9 mouse cellular contexts compared by ENCODE assay signal in genomic region chr9:110466179-110466578, GRCm38 (mm10). TPM values are rescaled to one million over a fixed set of nuclear protein-coding genes. Genes with fewer than 3 reads are reported as not detected.
DNase-seq lines count a peak whose midpoint lies in the region; ATAC-seq and TF ChIP-seq lines count a peak whose summit lies in the region.
"Had no signal": no experiment of that assay in that cellular context is flagged by ENCODE, and none has a peak within 500 bp of the region (broad histone marks: within the 10 kb centered on the region; RNA-seq: fewer than 3 reads in every experiment).

No protein-coding gene starts in this region.

- no peaks in the 10 kb centered on the region for H3K36me3 ChIP-seq in liver, postnatal 0 days (replicated peaks; ENCODE audit: insufficient read depth, low read length)
- H3K36me3 ChIP-seq in liver, embryonic 12.5 days, result no peaks in the 10 kb centered on the region

- no peak overlapping the region for H3K9ac ChIP-seq in liver, postnatal 0 days (replicated peaks)
- H3K9ac ChIP-seq in liver, embryonic 12.5 days, result no peak overlapping the region

- no peaks in the 10 kb centered on the region for H3K4me1 ChIP-seq in cerebellum, adult 2 months (ENCODE audit: control insufficient read depth, insufficient read depth, low read length)
- H3K4me1 ChIP-seq in liver, postnatal 0 days (ENCODE audit: insufficient read depth), result peaks cover 4% of the 10 kb centered on the region; the same call in 1 of the 2 replicates
- H3K4me1 ChIP-seq in liver, embryonic 12.5 days, result peaks cover 27% of the 10 kb centered on the region

- TF ChIP-seq POLR2A in cerebellum, adult 2 months (IDR thresholded peaks at IDR 0.05; ENCODE audit: borderline replicate concordance, insufficient read depth, low read length), result no peak

- TF ChIP-seq EP300 in liver, postnatal 0 days (IDR thresholded peaks at IDR 0.05; ENCODE audit: low read depth), result no peak

- H3K27ac ChIP-seq in cerebellum, adult 2 months (ENCODE audit: insufficient read depth, low read length), result no peak overlapping the region
- H3K27ac ChIP-seq in liver, postnatal 0 days (ENCODE audit: low read depth), result no peak overlapping the region
- no peak overlapping the region for H3K27ac ChIP-seq in liver, embryonic 12.5 days

- DNase-seq in cerebellum, adult 2 months, result no peak
- DNase-seq in cerebellum, adult 8-10 months, result no peak
- DNase-seq in liver, postnatal 0 days, result peak; percentile 54
- peak; percentile 42 for DNase-seq in lung, postnatal 10 days
- DNase-seq in thymus, postnatal 14 days, result peak; percentile 61
- DNase-seq in gastrocnemius, postnatal 25 days, result no peak
- no peak for DNase-seq in ovary, postnatal 36 days (ENCODE audit: low spot score)

- WGBS in cerebellum, adult 2 months, result 84% methylated on average over 3 of the region's 3 CpGs
- 83% methylated on average over 3 of the region's 3 CpGs for WGBS in liver, postnatal 0 days (ENCODE audit: insufficient replicate concordance)
- 70% methylated on average over 3 of the region's 3 CpGs for WGBS in liver, embryonic 12.5 days (ENCODE audit: insufficient replicate concordance)

- no peak for ATAC-seq in liver, postnatal 0 days
- no peak for ATAC-seq in liver, embryonic 12.5 days

- no peaks in the 10 kb centered on the region for H3K27me3 ChIP-seq in cerebellum, adult 2 months (ENCODE audit: control insufficient read depth, insufficient read depth, low read length)
- no peaks in the 10 kb centered on the region for H3K27me3 ChIP-seq in liver, postnatal 0 days (ENCODE audit: insufficient read depth, low read length)
- no peaks in the 10 kb centered on the region for H3K27me3 ChIP-seq in liver, embryonic 12.5 days (replicated peaks)

- no peaks in the 10 kb centered on the region for H3K9me3 ChIP-seq in liver, postnatal 0 days (ENCODE audit: low read length)
- no peaks in the 10 kb centered on the region for H3K9me3 ChIP-seq in liver, embryonic 12.5 days (replicated peaks)

- no peak overlapping the region for H3K4me2 ChIP-seq in liver, postnatal 0 days (ENCODE audit: low read depth, low read length)
- H3K4me2 ChIP-seq in liver, embryonic 12.5 days, result no peak overlapping the region
- H3K4me2 ChIP-seq: heart, embryonic 11.5 days had no signal

- TF ChIP-seq CTCF in cerebellum, adult 2 months (IDR thresholded peaks at IDR 0.05; ENCODE audit: borderline replicate concordance, insufficient read depth, low read depth, low read length), result peak; percentile 12; the same call in 1 of the 2 replicates
- TF ChIP-seq CTCF in liver, postnatal 0 days (IDR thresholded peaks at IDR 0.05; ENCODE audit: low read depth), result peak; percentile 65

- H3K4me3 ChIP-seq in cerebellum, adult 2 months (replicated peaks; ENCODE audit: insufficient read depth, low read depth, low read length), result no peak overlapping the region
- H3K4me3 ChIP-seq in liver, postnatal 0 days (ENCODE audit: low read depth, low read length), result no peak overlapping the region
- H3K4me3 ChIP-seq in liver, embryonic 12.5 days, result no peak overlapping the region

RNA-seq across cellular contexts. Expression of gene Klhl18, which starts 10.3 kb away (rescaled TPM):
- 25.9 and 26.9 TPM in 2 replicates for polyA plus RNA-seq in cerebellum, adult 2 months (2012; rRNA removed)
- polyA plus RNA-seq in liver, postnatal 0 days (2015; fragmentation: Nextera tagmentation; extraction: Ambion mirVana), result 1.4 and 1.5 TPM in 2 replicates
- polyA plus RNA-seq in liver, embryonic 12.5 days (2016; fragmentation: Nextera tagmentation; extraction: Ambion mirVana), result 3.6 and 3.8 TPM in 2 replicates
- 1 to 10 TPM; 7.5 to 9.4 TPM for total RNA-seq in gastrocnemius, postnatal 25 days (2021)

RNA-seq across cellular contexts. Expression of gene Kif9, which starts 10.6 kb away (rescaled TPM):
- 2.2 and 2.3 TPM in 2 replicates for polyA plus RNA-seq in cerebellum, adult 2 months (2012; rRNA removed)
- polyA plus RNA-seq in liver, postnatal 0 days (2015; fragmentation: Nextera tagmentation; extraction: Ambion mirVana), result 0.09 and 0.53 TPM in 2 replicates
- 0.26 and 0.39 TPM in 2 replicates for polyA plus RNA-seq in liver, embryonic 12.5 days (2016; fragmentation: Nextera tagmentation; extraction: Ambion mirVana)
- total RNA-seq in gastrocnemius, postnatal 25 days (2021), result under 1 TPM in 1 of 2 experiments, not detected in 1; 0.26 TPM

RNA-seq across cellular contexts. Expression of gene Ngp, which starts 46.6 kb away (rescaled TPM):
- polyA plus RNA-seq in cerebellum, adult 2 months (2012; rRNA removed), result 0.90 and 2.5 TPM in 2 replicates
- 1,016 and 1,021 TPM in 2 replicates for polyA plus RNA-seq in liver, postnatal 0 days (2015; fragmentation: Nextera tagmentation; extraction: Ambion mirVana)
- polyA plus RNA-seq in liver, embryonic 12.5 days (2016; fragmentation: Nextera tagmentation; extraction: Ambion mirVana), result 38.3 and 43.4 TPM in 2 replicates
- not detected for total RNA-seq in gastrocnemius, postnatal 25 days (2021)

RNA-seq across cellular contexts. Expression of gene Ptpn23, which starts 58.2 kb away (rescaled TPM):
- 50.0 and 50.4 TPM in 2 replicates for polyA plus RNA-seq in cerebellum, adult 2 months (2012; rRNA removed)
- 3.0 and 3.3 TPM in 2 replicates for polyA plus RNA-seq in liver, postnatal 0 days (2015; fragmentation: Nextera tagmentation; extraction: Ambion mirVana)
- 5.9 and 7.4 TPM in 2 replicates for polyA plus RNA-seq in liver, embryonic 12.5 days (2016; fragmentation: Nextera tagmentation; extraction: Ambion mirVana)
- 1 to 10 TPM; 6.9 to 8.1 TPM for total RNA-seq in gastrocnemius, postnatal 25 days (2021)

Comparison
In these comparisons a context has a peak if more than half of its experiments do, and no peak if none do; other contexts are left out.
1. RNA of gene Ngp, which starts 46.6 kb away (polyA plus RNA-seq): 1,016 to 1,021 TPM in liver, postnatal 0 days; 38.3 to 43.4 TPM in liver, embryonic 12.5 days and 0.90 to 2.5 TPM in cerebellum, adult 2 months; every median in the first group is over 10 times any median in the second.
2. DNase-seq: peak in liver, postnatal 0 days (single experiment), lung, postnatal 10 days (single experiment) and thymus, postnatal 14 days (single experiment); none in cerebellum, adult 2 months (0 of 2), cerebellum, adult 8-10 months (single experiment), gastrocnemius, postnatal 25 days (single experiment) and ovary, postnatal 36 days (single experiment).